Mouse (Mus musculus) stomach, postnatal 0 days (tissue): ENCODE measurements around the gene Dnah2.

ENCODE experiments used
- CTCF ChIP-seq: IDR thresholded peaks from 2 replicates; pipeline ENCODE4 v1.5.1; 2016; ENCODE audit warnings: antibody characterized with exemption, low read depth, mild to moderate bottlenecking, moderate library complexity
- EP300 ChIP-seq: optimal IDR thresholded peaks from 2 replicates; pipeline ENCODE3; 2016; ENCODE audit warnings: antibody characterized with exemption

DNA sequence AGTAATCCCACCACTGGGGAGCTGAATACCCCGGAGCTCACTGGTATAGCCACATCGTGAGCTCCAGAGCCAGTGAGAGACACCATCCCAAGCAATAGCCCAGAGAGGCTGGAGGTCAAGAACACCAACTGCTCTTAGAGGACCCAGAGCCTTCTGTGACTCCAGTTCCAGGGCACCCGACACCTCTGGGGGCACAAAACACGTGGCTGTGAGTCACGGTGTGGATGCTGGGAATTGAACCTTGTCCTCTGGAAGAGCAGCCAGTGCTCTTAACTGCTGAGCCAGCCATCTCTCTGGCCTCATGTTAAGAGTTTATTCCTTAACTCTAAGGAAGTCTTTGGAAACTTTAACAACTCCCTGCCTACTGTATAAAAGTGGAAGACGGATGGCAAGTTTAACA lies 163.9 kb downstream of the Dnah2 start:
- no peak for TF ChIP-seq CTCF
- no peak for TF ChIP-seq EP300
